Mouse (Mus musculus): ENCODE measurements around the gene Gtf2h4.
A peak's percentile ranks its signal among the peaks of the same experiment; 100 is the strongest.

GRCm38 (mm10) chr17:35636363-35636762 is 37.2 kb downstream of the Gtf2h4 start:
- peak; percentile 40; the same call in 1 of the 2 replicates for TF ChIP-seq POLR2A (IDR thresholded peaks at IDR 0.05; ENCODE audit: extremely low read depth, insufficient read depth, low read length)
- no peak for TF ChIP-seq CTCF (IDR thresholded peaks at IDR 0.05; ENCODE audit: extremely low read depth, insufficient read depth, low read length)

All from cortical plate, adult 2 months (tissue).